Mouse (Mus musculus) fibroblast of lung, adult 2 months (primary cell): ENCODE results near the gene Nudt6.

Experiments used
- DNase-seq: peaks from one replicate; pipeline ENCODE4 v3.0.0-alpha.2; 2011; ENCODE audit warnings: low read depth

The Nudt6 gene

DNA sequence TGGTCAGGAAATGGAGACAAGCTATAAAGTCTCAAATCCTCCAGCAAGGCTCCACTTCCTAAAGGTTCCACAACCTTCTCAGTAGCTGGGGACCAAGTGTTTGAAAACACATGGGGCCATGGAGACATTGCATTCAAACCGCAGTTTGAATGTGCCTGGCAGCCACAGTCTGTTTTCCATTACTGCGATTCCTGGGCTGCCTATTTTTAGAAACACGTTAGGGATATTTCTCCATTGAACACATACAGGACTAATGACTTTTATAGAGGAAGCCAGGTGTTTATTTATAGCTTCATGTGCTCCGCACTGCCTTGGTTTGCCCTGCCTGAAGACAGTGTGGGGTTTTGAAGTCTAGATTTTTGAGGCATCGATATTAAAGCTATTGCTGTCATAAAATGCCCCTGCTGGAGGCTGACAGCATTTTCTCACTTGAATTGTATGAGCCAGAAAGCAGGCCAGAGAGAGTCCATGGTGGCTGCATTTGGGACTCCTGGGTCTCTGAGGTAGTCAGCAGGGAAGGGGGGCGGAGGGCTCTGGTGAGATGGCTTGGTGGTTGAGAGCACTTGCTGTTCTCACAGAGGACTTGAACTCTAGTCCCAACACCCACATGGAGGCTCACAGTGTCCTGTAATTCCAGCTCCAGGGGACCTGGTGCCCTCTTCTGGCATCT is 36.8 kb downstream of the Nudt6 start:
- DNase-seq, result no peak

DNA sequence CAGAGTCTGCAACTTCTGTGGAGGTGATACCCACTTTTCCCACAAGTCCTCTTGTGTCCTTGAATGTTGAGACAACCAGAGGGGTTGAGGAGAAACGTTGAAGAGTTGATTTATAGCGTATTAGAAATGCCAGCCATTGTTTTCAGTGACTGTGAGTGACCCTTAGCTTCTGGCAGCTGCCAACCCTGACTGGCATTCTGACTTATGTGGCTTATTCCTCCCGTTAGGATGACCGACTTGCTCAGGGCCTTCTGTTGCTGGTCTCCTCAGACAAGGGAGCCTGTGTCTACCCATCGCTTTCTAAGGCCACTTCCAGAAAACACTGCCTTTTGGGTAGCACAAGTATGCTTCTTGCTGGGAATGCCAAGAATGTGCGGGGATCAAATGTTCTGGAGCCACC is 38.6 kb downstream of the Nudt6 start:
- DNase-seq, result no peak

DNA sequence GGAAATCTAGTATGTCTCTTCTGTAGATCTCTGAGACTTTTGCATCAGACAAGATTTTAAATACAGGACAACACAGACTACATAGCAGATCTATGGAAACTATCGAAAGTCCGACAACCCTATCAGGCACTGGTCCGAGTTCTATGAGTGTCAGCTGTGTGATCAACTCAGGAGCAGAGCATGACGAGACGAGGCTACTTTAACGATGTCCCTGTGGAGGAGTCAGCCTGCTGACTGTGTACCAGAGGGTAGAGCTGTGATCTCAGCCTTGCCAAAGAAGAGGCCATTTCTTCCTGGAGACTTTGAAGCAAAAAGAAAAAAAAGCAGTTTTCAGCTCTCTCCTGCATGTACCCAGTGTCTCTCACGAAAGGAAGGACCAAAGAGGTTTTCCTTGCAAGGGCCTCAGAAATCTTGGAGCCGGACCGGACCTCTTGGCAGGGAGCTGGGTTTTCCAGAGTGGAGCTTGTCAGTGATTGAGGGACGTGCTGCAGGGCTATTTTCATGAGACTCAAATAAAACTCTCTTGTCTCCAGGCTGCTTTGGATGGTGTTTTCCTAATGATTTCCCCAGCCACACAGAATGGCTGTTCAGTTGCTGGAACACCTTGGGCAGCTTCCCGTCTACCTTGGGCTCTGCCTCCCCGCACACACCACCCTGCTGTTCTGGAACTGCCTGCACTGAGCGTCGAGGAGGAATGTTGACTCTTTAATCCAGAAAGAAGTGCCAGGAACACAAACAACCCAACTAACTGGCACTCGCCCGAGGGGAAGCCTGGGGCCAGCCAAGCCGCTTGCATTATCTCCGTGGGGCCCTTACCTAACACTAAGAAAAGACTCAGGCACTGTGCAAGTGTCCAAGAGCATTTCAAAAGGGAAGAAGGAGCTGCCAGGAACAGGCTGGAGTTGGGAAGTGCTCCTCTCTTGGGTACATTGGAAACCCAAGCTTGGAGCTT is 39.8 kb downstream of the Nudt6 start:
- peak; percentile 69 for DNase-seq

DNA sequence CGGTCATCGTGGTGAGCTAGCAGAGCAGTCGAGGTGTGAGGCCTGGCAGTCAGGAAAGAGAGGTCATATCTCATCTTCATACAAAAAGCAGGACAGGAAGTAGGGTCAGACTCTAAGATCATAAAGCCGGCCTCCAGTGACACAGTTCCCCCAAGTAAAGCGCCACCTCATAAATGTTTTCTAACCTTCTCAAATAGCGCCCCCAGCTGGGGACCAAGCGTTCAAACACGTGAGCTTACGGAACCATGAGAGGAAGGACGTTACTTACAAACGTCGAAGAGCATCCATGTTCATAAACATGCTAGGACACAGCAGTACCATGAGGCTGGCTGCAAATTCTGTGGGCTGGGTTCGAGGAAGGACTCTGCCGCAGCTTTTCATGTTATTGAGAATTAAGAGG is 40.8 kb downstream of the Nudt6 start:
- DNase-seq, result no peak

DNA sequence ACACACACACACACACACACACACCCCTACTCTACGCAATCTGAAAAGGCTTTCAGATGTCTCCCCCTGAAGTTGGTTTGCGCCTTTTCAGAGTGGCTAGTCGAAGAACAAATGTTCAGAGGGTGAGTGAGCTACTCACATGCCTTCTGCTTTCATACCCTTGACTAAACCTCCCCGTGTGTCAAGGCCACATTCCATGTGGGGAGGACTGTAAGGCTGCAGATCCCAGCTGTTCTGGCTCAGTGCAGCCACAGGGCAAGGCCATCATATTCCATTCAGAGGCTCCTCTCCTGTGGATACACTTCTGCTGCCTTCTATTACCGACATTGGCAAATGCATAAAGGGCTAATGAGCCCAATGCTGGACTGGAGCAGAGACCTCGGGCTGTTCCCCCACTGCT is 41.6 kb downstream of the Nudt6 start:
- no peak for DNase-seq

DNA sequence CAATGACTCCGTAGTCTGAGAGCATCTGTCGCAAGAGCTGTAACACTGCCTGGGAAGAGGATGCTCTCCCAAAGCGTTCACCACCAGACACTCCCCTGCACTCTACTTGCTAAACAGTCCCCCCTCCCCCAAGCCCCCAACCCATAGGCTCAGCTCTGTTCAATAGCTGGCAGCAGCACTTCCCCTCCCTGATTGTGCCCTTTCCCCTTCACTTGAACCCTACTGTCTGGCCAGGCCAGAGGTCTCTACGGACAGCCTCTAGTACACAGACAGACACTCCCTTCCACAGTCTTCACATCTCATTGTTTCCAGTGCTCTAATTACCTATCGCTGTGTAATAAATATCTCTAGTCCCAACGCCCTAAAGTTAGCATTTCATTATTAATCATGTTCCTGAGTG is 42.1 kb downstream of the Nudt6 start:
- no peak for DNase-seq

DNA sequence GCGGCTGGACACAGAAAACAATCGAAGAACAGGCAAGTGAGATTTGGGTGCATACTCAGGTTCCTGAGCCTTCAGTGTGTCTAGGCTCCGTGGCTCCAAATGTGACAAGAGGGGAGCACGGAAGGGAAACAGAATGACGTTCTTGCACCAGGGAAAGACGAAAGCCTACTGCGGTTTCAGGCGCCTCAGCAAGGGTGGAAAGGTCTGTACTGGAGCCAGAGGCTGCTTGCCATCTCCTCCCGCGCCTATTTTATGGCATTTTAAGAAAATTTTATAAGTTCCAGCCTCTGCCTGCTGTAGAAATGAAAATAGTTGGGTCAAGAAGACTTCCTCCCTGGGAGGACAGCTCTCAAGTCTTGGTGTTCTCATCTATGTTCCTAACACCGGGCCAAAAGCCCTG is 46.3 kb downstream of the Nudt6 start:
- DNase-seq, result no peak

DNA sequence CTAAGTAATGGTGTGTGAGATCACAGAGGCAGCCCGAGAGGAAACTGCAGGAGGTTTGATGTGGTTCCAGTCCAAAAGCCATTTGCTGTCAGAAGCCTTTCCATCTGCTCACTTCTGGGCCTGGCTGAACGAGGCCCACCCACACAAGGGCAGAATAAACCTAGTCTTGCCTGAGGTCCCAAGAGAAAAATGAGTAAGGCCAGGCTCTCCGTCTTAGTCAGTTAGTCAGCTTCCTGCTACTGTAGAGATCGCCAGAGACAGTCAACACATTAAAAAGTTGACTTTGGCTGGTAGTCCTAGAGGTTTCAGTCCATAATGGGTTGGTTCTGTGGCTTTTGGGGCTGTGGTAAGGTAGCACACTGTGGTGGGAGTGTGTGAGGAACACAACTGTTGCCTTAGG is 49.6 kb downstream of the Nudt6 start:
- DNase-seq, result peak; percentile 87

DNA sequence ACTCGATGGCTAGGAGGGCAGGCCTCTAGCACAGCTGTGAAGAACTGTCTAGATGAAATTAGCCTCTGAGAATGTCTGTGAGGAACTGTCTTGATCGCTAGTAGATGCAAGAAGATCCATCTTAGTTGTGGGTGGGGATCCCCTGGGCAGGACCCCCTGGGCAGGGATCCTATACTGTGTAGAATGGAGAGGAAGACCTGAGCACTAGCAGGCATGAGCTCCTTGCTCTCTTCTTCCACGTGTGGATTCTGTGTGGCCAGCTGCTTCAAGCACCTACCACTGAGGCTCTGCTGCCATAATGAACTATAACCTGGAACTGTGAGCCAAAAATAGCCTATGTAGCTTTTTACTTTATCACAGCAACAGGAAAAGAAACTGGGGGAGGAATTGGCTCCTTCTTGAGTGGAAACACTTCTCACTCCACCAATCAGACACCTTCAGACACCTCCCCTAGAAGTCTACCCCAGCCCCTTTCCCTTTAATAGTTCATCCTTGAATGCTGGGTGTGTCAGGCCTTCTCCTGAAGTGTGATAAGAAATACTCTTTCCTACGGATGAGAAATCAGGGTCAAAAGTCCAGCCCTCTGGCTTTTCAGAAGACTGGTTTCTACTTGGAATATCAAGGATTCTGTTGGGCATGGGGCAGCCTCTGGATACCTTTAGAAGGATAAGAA is 53.5 kb downstream of the Nudt6 start:
- DNase-seq, result no peak

DNA sequence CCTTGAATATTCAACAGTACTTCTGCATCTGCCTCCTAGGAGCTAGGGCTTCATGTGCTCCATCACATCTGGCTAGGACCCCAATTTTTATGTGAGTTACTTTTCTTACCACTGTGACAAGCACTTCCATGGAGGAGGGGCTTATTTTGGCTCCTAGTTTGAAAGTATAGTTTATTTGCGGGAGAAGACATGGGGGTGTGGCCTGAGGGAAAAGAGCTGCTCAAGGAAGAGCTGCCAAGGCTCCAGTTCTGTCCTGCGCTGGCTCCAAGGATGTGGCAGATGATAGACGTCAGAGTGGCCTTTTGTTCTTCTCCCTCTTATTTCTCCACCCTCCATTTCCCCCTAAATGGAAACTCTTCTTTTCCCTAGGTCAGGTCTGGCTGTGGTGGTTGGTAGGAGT is 54.0 kb downstream of the Nudt6 start:
- no peak for DNase-seq

DNA sequence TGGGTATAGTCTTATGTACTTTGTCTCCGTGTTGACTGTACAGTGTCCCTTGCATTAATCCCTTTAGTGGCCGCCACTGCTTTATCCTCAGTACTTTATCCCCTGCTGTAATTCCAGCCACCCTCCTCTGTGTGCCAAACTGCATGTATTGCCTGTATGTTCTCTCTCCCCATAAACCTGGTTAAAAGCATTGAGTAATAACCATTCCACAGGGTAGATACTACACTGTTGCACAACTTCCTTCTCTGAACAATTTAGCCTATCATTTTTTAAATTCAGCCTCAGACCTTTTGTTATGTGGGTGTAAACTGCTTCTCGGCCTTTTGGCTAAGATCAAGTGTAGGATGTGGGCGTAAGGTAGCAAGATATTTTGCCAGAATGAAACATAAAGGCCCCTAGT is 54.9 kb downstream of the Nudt6 start:
- no peak for DNase-seq

DNA sequence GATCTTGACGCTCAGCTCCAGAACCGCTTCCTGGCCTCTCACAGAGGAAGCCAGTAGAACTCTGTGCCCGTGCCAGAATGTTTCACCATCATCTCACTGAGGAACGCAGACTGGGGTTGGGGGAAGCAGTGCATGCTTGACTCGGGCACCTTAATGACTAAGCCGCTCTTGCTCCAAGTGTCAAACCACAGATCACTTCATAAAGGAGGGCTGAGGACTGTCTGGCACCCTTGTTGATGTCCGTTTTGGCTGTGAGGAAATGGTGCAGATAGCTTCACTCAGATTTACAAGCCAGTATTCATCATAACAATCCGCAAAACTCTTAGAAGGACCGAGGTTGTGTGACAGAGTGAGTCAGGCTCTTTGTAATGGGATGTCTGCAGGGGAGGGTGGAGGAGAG is 59.3 kb downstream of the Nudt6 start:
- peak; percentile 96 for DNase-seq
